Mouse (Mus musculus): ENCODE measurements around the gene Tspear. TPM values are rescaled to one million over a fixed set of nuclear protein-coding genes. Genes with fewer than 3 reads are reported as not detected.

The Tspear gene
- polyA plus RNA-seq, 1 experiment, result 1.6 TPM

DNA sequence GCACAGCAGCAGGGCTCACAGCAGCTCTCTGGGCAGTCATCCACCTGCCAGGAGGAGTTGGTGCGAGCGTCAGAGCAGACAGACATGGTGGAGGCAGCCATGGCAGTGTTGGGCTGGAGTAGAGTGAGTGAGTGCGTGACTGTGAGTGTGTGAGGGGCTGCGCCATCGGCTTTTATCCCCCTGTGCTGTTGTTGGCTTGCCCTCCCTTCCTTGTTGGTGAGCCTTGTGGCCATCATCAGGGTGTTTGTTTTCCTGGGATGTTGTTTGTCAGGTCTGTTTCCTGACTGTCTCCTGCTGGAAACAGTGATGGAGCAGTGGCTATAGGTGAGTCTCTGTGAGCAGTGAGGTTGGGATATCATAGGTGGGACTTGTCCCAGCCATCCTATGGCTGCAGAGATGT, 125.4 kb downstream of the Tspear start, which contains the start of gene Gm9507:
Gene Gm9507 (minus strand): TSS at position 101 of the 400 bp plus-strand sequence.
- no peak for TF ChIP-seq POLR2A (IDR thresholded peaks at IDR 0.05; ENCODE audit: borderline replicate concordance, extremely low read depth, insufficient read depth, insufficient read length, poor library complexity, severe bottlenecking)
- no peak for TF ChIP-seq CTCF (IDR thresholded peaks at IDR 0.05; ENCODE audit: borderline replicate concordance, extremely low read depth, insufficient read depth, insufficient read length)
- DNase-seq (ENCODE audit: low read depth), result no peak

DNA sequence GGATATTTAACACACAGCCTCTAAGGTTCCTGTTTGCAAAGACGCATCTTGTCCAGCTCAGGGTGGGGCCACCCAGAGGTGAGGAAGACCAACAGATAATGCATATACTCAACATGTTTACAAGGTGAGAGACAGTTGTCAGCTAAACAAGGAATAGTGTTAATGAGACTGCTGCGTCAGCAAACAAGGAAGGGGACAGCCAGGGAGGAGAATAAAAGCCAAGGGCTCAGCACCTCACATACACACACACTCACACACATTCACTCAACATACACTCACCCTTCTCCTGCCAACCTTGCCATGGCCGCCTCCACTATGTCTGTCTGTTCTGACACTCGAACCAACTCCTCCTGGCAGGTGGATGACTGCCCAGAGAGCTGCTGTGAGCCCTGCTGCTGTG, 128.0 kb downstream of the Tspear start, which contains the start of gene Gm2696:
Gene Gm2696 (plus strand): TSS at position 301 of the 400 bp plus-strand sequence.
- DNase-seq (ENCODE audit: low read depth), result no peak
- TF ChIP-seq POLR2A (IDR thresholded peaks at IDR 0.05; ENCODE audit: borderline replicate concordance, extremely low read depth, insufficient read depth, insufficient read length, poor library complexity, severe bottlenecking), result no peak
- TF ChIP-seq CTCF (IDR thresholded peaks at IDR 0.05; ENCODE audit: borderline replicate concordance, extremely low read depth, insufficient read depth, insufficient read length), result no peak

DNA sequence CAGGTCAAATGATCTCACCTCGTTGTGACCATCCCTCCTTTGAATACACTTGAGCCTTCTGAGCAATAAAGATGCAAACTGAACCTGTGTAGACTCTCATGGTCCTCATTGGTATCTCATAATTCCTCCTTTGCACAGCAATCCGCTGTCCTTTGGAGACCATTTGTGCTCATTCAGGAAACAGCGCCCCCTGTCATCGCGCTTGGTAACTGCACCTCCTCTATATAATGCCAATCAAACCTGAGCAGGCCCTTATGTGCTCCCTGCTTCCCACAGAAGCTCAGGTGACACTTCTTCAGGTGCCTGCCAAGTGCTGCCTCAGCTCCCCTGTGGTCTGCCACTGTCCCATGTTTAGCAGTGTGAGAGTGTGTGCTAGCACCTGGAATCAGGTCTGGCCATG, 129.1 kb downstream of the Tspear start:
- TF ChIP-seq POLR2A (IDR thresholded peaks at IDR 0.05; ENCODE audit: borderline replicate concordance, extremely low read depth, insufficient read depth, insufficient read length, poor library complexity, severe bottlenecking) (no peak), CTCF (IDR thresholded peaks at IDR 0.05; ENCODE audit: borderline replicate concordance, extremely low read depth, insufficient read depth, insufficient read length) (peak; percentile 66)
- no peak for DNase-seq (ENCODE audit: low read depth)

DNA sequence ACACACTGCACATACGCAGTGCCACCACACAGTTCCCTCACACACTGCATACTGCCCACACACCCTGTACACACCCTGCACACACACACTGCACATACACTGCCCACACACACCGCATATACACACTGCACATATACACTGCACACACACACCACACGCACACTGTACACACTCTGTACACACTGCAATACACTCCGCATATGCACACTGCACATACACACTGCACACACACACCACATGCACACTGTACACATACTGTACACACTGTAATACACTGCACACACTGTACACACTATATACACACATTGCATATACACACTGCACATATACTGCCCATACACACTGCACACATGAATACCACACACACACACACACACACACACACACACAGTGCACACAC, 132.2 kb downstream of the Tspear start:
- DNase-seq (ENCODE audit: low read depth), result no peak
- TF ChIP-seq CTCF (IDR thresholded peaks at IDR 0.05; ENCODE audit: borderline replicate concordance, extremely low read depth, insufficient read depth, insufficient read length), result no peak
- TF ChIP-seq POLR2A (IDR thresholded peaks at IDR 0.05; ENCODE audit: borderline replicate concordance, extremely low read depth, insufficient read depth, insufficient read length, poor library complexity, severe bottlenecking), result no peak

DNA sequence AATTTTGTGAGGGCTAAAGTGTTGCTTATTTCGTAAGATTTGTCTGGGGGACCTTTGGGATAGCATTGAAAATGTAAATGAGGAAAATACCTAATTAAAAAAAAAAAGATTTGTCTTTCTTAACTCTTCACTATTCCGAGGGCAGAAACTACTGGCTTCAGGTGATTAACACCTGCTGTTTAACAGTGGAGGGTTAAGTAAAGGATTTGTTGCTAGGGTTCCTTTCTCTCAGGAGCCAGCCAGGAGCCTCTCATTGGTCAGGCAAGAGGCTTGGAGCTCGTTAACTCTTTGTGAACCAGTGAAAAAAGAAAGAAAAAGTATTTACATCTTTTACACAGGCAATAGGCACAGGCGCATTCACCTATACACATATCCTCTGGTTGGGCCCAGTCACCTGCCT, 132.8 kb downstream of the Tspear start:
- TF ChIP-seq POLR2A (IDR thresholded peaks at IDR 0.05; ENCODE audit: borderline replicate concordance, extremely low read depth, insufficient read depth, insufficient read length, poor library complexity, severe bottlenecking) (no peak), CTCF (IDR thresholded peaks at IDR 0.05; ENCODE audit: borderline replicate concordance, extremely low read depth, insufficient read depth, insufficient read length) (no peak)
- peak; percentile 41 for DNase-seq (ENCODE audit: low read depth)

DNA sequence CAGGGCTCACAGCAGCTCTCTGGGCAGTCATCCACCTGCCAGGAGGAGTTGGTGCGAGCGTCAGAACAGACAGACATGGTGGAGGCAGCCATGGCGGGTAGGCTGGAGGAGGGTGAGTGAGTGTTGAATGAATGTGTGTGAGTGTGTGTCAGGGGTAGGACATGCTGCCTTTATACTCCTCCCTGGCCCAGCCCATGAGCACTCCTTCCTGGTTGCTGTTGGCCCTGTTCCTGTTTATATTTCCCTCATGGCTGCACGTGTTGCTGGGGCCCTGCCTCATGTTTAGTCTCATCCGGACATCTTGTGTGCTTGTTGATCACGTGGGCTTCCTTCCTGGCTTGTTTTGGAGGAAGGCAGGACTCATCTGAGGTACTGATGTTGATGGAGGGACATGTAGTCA, 140.6 kb downstream of the Tspear start, which contains the start of gene Krtap10-4:
Gene Krtap10-4 (minus strand): TSS at position 145 of the 400 bp plus-strand sequence.
- TF ChIP-seq CTCF (IDR thresholded peaks at IDR 0.05; ENCODE audit: borderline replicate concordance, extremely low read depth, insufficient read depth, insufficient read length) (no peak), POLR2A (IDR thresholded peaks at IDR 0.05; ENCODE audit: borderline replicate concordance, extremely low read depth, insufficient read depth, insufficient read length, poor library complexity, severe bottlenecking) (no peak)
- DNase-seq (ENCODE audit: low read depth), result no peak

DNA sequence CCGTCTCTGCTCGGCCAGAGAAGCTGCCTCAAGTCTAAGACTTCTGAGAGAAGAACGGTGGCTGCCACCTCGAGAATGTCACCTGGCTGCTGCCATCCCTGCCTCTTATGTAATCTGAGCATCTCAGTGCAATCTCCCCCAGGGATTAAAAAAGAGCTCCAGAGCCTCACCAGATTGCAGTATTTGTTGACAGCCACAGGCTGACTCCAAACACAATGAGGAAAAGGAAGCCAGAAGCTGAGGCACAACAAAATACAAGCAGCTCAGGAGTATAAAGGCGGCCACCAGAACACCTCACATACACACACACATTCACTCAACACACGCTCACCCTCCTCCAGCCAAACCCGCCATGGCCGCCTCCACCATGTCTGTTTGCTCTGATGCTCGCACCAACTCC, 149.3 kb downstream of the Tspear start, which contains the start of gene Krtap10-10:
Gene Krtap10-10 (plus strand): TSS at position 301 of the 400 bp plus-strand sequence.
- no peak for DNase-seq (ENCODE audit: low read depth)
- TF ChIP-seq CTCF (IDR thresholded peaks at IDR 0.05; ENCODE audit: borderline replicate concordance, extremely low read depth, insufficient read depth, insufficient read length), result no peak
- no peak for TF ChIP-seq POLR2A (IDR thresholded peaks at IDR 0.05; ENCODE audit: borderline replicate concordance, extremely low read depth, insufficient read depth, insufficient read length, poor library complexity, severe bottlenecking)

DNA sequence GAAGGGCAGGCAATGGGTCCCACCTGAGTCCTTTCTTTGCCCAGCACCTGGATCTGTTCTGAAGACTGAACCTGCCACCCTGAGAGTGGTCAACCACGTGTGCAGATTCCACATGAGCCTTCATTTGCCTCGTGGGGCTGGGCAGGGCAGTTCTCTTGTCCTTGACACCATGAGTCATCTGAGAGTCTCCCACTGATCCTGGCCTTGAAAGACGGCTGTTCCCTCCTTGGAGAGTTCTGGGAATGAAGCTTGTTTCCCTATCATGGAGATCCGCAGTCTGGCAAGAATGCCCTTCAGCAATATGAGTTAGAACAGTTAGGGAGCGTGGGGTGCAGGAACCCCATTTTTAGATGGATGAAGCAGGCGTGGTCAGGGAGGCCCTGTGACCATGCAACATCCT, 152.6 kb downstream of the Tspear start:
- TF ChIP-seq POLR2A (IDR thresholded peaks at IDR 0.05; ENCODE audit: borderline replicate concordance, extremely low read depth, insufficient read depth, insufficient read length, poor library complexity, severe bottlenecking) (no peak), CTCF (IDR thresholded peaks at IDR 0.05; ENCODE audit: borderline replicate concordance, extremely low read depth, insufficient read depth, insufficient read length) (no peak)
- DNase-seq (ENCODE audit: low read depth), result no peak

DNA sequence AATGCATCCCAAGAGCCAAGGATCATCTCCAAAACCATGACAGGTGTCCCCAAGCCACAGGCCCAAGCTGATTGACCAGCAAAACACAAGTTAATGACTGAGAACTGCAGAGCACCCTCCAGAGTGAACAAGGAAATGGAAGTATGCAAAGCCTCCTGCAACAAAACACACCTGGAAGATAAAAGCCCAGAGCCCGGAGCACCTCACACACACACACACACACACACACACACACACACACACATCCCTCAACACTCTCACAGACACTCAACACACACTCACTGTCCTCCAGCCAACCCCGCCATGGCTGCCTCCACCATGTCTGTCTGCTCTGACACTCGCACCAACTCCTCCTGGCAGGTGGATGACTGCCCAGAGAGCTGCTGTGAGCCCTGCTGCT, 160.1 kb downstream of the Tspear start, which contains the start of gene Gm36176:
Gene Gm36176 (plus strand): TSS at position 301 of the 400 bp plus-strand sequence.
- no peak for TF ChIP-seq POLR2A (IDR thresholded peaks at IDR 0.05; ENCODE audit: borderline replicate concordance, extremely low read depth, insufficient read depth, insufficient read length, poor library complexity, severe bottlenecking)
- no peak for TF ChIP-seq CTCF (IDR thresholded peaks at IDR 0.05; ENCODE audit: borderline replicate concordance, extremely low read depth, insufficient read depth, insufficient read length)
- no peak for DNase-seq (ENCODE audit: low read depth)

DNA sequence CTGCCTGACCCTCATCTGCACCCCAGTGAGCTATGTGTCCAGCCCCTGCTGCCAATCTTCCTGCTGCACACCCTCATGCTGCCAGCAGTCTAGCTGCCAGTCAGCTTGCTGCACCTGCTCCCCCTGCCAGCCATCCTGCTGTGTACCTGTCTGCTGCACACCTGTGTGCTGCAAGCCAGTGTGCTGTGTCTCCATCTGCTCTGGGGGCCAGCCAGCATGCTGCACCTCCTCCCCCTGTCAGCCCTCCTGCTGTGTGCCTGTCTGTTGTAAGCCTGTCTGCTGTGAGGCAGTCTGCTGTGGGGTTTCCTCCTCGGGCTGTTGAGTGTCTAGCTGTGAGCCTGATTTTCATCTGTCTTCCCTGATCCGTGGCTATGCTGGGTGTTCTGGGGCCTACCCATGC, 160.6 kb downstream of the Tspear start:
- TF ChIP-seq POLR2A (IDR thresholded peaks at IDR 0.05; ENCODE audit: borderline replicate concordance, extremely low read depth, insufficient read depth, insufficient read length, poor library complexity, severe bottlenecking) (no peak), CTCF (IDR thresholded peaks at IDR 0.05; ENCODE audit: borderline replicate concordance, extremely low read depth, insufficient read depth, insufficient read length) (no peak)
- no peak for DNase-seq (ENCODE audit: low read depth)

DNA sequence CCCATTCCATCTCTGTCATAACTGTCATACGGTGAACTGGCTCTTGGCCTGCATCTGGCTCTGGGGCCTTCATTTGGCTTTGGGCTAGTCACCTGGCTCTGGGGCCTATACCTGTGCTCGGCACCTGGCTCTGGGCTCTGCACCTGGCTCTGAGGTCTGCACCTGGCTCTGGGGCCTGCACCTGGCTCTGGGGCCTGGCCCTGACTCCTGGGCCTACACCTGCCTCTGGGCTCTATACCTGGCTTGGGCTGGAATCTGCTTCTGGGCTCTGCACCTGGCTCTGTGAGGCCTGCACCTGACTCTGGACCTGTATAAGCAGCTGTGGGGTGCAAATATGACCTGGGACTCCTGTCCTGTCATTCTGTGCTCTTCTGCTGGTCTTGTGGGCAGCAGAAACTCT, 161.2 kb downstream of the Tspear start:
- no peak for DNase-seq (ENCODE audit: low read depth)
- no peak for TF ChIP-seq CTCF (IDR thresholded peaks at IDR 0.05; ENCODE audit: borderline replicate concordance, extremely low read depth, insufficient read depth, insufficient read length)
- no peak for TF ChIP-seq POLR2A (IDR thresholded peaks at IDR 0.05; ENCODE audit: borderline replicate concordance, extremely low read depth, insufficient read depth, insufficient read length, poor library complexity, severe bottlenecking)

DNA sequence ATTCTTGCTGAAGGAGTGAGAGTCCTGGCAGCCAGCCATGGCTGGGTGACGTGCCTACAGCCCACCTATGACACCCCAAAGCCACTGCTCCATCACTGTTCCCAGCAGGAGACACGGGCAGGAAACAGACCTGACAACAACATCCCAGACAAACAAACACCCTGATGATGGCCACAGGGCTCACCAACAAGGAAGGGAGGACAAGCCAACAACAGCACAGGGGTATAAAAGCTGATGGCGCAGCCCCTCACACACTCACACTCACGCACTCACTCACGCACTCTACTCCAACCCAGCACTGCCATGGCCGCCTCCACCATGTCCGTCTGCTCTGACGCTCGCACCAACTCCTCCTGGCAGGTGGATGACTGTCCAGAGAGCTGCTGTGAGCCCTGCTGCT, 166.2 kb downstream of the Tspear start, which contains the start of gene Gm10318:
Gene Gm10318 (plus strand): TSS at position 301 of the 400 bp plus-strand sequence.
- no peak for DNase-seq (ENCODE audit: low read depth)
- no peak for TF ChIP-seq POLR2A (IDR thresholded peaks at IDR 0.05; ENCODE audit: borderline replicate concordance, extremely low read depth, insufficient read depth, insufficient read length, poor library complexity, severe bottlenecking)
- TF ChIP-seq CTCF (IDR thresholded peaks at IDR 0.05; ENCODE audit: borderline replicate concordance, extremely low read depth, insufficient read depth, insufficient read length), result no peak

Measured in brain, embryonic 14.5 days (tissue).